Mouse (Mus musculus) MEL (cell line): ENCODE results near the gene Zdhhc16. TPM values are rescaled to one million over a fixed set of nuclear protein-coding genes. Genes with fewer than 3 reads are reported as not detected.

Experiments used
- DNase-seq: peaks from one replicate; pipeline ENCODE4 v3.0.0; 2011; ENCODE audit warnings: low read depth, low spot score
- H3K27ac ChIP-seq: 2 replicates; pipeline ENCODE4 v1.5.1; 2012; ENCODE audit warnings: low read depth, mild to moderate bottlenecking, control low read depth, low read length, moderate library complexity; ENCODE audit not compliant: control insufficient read depth
- H3K27me3 ChIP-seq, 2 experiments: fragments of 150-350 bp in 1 of 2; sonication (generic) in 1 of 2; 2 replicates each; pipeline ENCODE4 v1.6.1; 2012; ENCODE audit warnings: low read length in 2 of 2, mild to moderate bottlenecking in 2 of 2, improper control_type of control experiment in 1 of 2, moderate library complexity in 1 of 2; ENCODE audit not compliant: insufficient read depth in 2 of 2, control insufficient read depth in 1 of 2
- H3K36me3 ChIP-seq, 2 experiments: 2 replicates each; pipeline ENCODE4 v1.6.1; 2012 to 2014; ENCODE audit warnings: low read length in 2 of 2, improper control_type of control experiment in 1 of 2, inconsistent platforms in 1 of 2, mild to moderate bottlenecking in 1 of 2; ENCODE audit not compliant: insufficient read depth in 2 of 2, control insufficient read depth in 1 of 2
- H3K4me1 ChIP-seq, 2 experiments: fragments of 150-350 bp in 1 of 2; sonication (generic) in 1 of 2; 2 replicates each; pipeline ENCODE4 v1.6.1; 2012; ENCODE audit warnings: low read length in 2 of 2, improper control_type of control experiment in 1 of 2, mild to moderate bottlenecking in 1 of 2; ENCODE audit not compliant: insufficient read depth in 2 of 2, control insufficient read depth in 1 of 2
- H3K4me3 ChIP-seq, 2 experiments: fragments of 150-350 bp in 1 of 2; sonication (generic) in 1 of 2; 2 replicates each; pipeline ENCODE4 v1.5.1; 2012; ENCODE audit warnings: low read depth in 2 of 2, low read length in 2 of 2, mild to moderate bottlenecking in 2 of 2, moderate library complexity in 2 of 2, control low read depth in 1 of 2, improper control_type of control experiment in 1 of 2; ENCODE audit not compliant: control insufficient read depth in 1 of 2, insufficient read depth in 1 of 2
- H3K79me2 ChIP-seq: 2 replicates; pipeline ENCODE4 v1.6.1; 2012; ENCODE audit warnings: mild to moderate bottlenecking, low read length, moderate library complexity; ENCODE audit not compliant: control insufficient read depth, poor library complexity, insufficient read depth
- H3K9ac ChIP-seq: 2 replicates; pipeline ENCODE4 v1.6.1; 2012; ENCODE audit warnings: low read depth, mild to moderate bottlenecking, control low read depth, low read length, moderate library complexity; ENCODE audit not compliant: control insufficient read depth, poor library complexity, severe bottlenecking
- H3K9me3 ChIP-seq: fragments of 150-350 bp; sonication (generic); replicated peaks from 2 replicates; pipeline ENCODE4 v1.6.1; 2012; ENCODE audit warnings: mild to moderate bottlenecking, low read length, improper control_type of control experiment, moderate library complexity; ENCODE audit not compliant: insufficient read depth
- BHLHE40 ChIP-seq: IDR thresholded peaks from 2 replicates; pipeline ENCODE4 v1.6.1; 2012; ENCODE audit warnings: low read depth, mild to moderate bottlenecking, inconsistent platforms, low read length, improper control_type of control experiment, borderline replicate concordance
- CHD1 ChIP-seq: IDR thresholded peaks from 2 replicates; pipeline ENCODE4 v1.6.1; 2012; ENCODE audit warnings: low read depth, mild to moderate bottlenecking, inconsistent platforms, low read length, improper control_type of control experiment
- CHD2 ChIP-seq: IDR thresholded peaks from 2 replicates; pipeline ENCODE4 v1.6.1; 2011; ENCODE audit warnings: low read length, improper control_type of control experiment
- CTCF ChIP-seq, 3 experiments: IDR thresholded peaks in 2 of 3; conservative IDR thresholded peaks in 1 of 3; 2 replicates each; pipeline ENCODE4 v1.5.1; 2011 to 2012; ENCODE audit warnings: low read length in 3 of 3, low read depth in 2 of 3, mild to moderate bottlenecking in 2 of 3, improper control_type of control experiment in 1 of 3, inconsistent platforms in 1 of 3, mixed read lengths in 1 of 3, moderate library complexity in 1 of 3; ENCODE audit not compliant: control insufficient read depth in 1 of 3, insufficient read depth in 1 of 3, poor library complexity in 1 of 3, severe bottlenecking in 1 of 3
- E2F4 ChIP-seq: IDR thresholded peaks from 2 replicates; pipeline ENCODE4 v1.6.1; 2011; ENCODE audit warnings: low read depth, low read length, improper control_type of control experiment, borderline replicate concordance
- ELF1 ChIP-seq: IDR thresholded peaks from 2 replicates; pipeline ENCODE4 v1.6.1; 2014; ENCODE audit warnings: low read depth, mild to moderate bottlenecking, inconsistent platforms, low read length, improper control_type of control experiment, moderate library complexity
- EP300 ChIP-seq, 2 experiments: IDR thresholded peaks; 2 replicates each; pipeline ENCODE4 v1.6.1; 2011; ENCODE audit warnings: improper control_type of control experiment in 2 of 2, low read length in 2 of 2, low read depth in 1 of 2, mild to moderate bottlenecking in 1 of 2
- ETS1 ChIP-seq: IDR thresholded peaks from 2 replicates; pipeline ENCODE4 v1.6.1; 2012; ENCODE audit warnings: low read depth, mild to moderate bottlenecking, inconsistent platforms, low read length, improper control_type of control experiment, moderate library complexity
- GABPA ChIP-seq: IDR thresholded peaks from 2 replicates; pipeline ENCODE4 v1.6.1; 2012; ENCODE audit warnings: low read depth, mild to moderate bottlenecking, inconsistent platforms, low read length, improper control_type of control experiment, moderate library complexity
- GATA1 ChIP-seq: IDR thresholded peaks from 2 replicates; pipeline ENCODE4 v1.6.1; 2011; ENCODE audit warnings: low read depth, low read length, improper control_type of control experiment
- JUND ChIP-seq: IDR thresholded peaks from 2 replicates; pipeline ENCODE4 v1.6.1; 2011; ENCODE audit warnings: low read depth, mild to moderate bottlenecking, improper control_type of control experiment, low read length
- KAT2A ChIP-seq: conservative IDR thresholded peaks from 2 replicates; pipeline ENCODE4 v1.6.1; 2012; ENCODE audit warnings: low read depth, low read length, improper control_type of control experiment, inconsistent platforms
- MAFK ChIP-seq: IDR thresholded peaks from 2 replicates; pipeline ENCODE4 v1.6.1; 2011; ENCODE audit warnings: low read depth, mild to moderate bottlenecking, low read length, improper control_type of control experiment, borderline replicate concordance
- MAX ChIP-seq: IDR thresholded peaks from 2 replicates; pipeline ENCODE4 v1.6.1; 2011; ENCODE audit warnings: low read length, improper control_type of control experiment
- MEF2A ChIP-seq: IDR thresholded peaks from 2 replicates; pipeline ENCODE4 v1.6.1; 2014; ENCODE audit warnings: low read depth, mild to moderate bottlenecking, inconsistent platforms, low read length, improper control_type of control experiment; ENCODE audit not compliant: poor library complexity, insufficient replicate concordance, severe bottlenecking; ENCODE audit errors: extremely low read depth
- MXI1 ChIP-seq: IDR thresholded peaks from 2 replicates; pipeline ENCODE4 v1.6.1; 2011; ENCODE audit warnings: mild to moderate bottlenecking, low read depth, low read length, improper control_type of control experiment
- MYB ChIP-seq: IDR thresholded peaks from 2 replicates; pipeline ENCODE4 v1.6.1; 2011; ENCODE audit warnings: mild to moderate bottlenecking, low read depth, low read length, improper control_type of control experiment
- MYC ChIP-seq: IDR thresholded peaks from 2 replicates; pipeline ENCODE4 v1.6.1; 2011; ENCODE audit warnings: low read depth, mild to moderate bottlenecking, low read length, improper control_type of control experiment, moderate library complexity
- NELFE ChIP-seq: IDR thresholded peaks from 2 replicates; pipeline ENCODE4 v1.6.1; 2011; ENCODE audit warnings: low read depth, low read length, improper control_type of control experiment
- NRF1 ChIP-seq: IDR thresholded peaks from 2 replicates; pipeline ENCODE4 v1.6.1; 2014; ENCODE audit warnings: low read depth, mild to moderate bottlenecking, inconsistent platforms, low read length, improper control_type of control experiment, moderate library complexity; ENCODE audit not compliant: poor library complexity, insufficient read depth, severe bottlenecking
- POLR2A ChIP-seq, 2 experiments: IDR thresholded peaks; 2 replicates each; pipeline ENCODE4 v1.6.1; 2011 to 2012; ENCODE audit warnings: low read length in 2 of 2, mild to moderate bottlenecking in 2 of 2, control low read depth in 1 of 2, improper control_type of control experiment in 1 of 2, low read depth in 1 of 2, moderate library complexity in 1 of 2; ENCODE audit not compliant: control insufficient read depth in 1 of 2, insufficient read depth in 1 of 2, poor library complexity in 1 of 2
- POLR2AphosphoS2 ChIP-seq: IDR thresholded peaks from 2 replicates; pipeline ENCODE4 v1.6.1; 2011; ENCODE audit warnings: low read length, improper control_type of control experiment
- POLR2AphosphoS5 ChIP-seq: IDR thresholded peaks from 2 replicates; pipeline ENCODE4 v1.6.1; 2012; ENCODE audit warnings: low read depth, borderline replicate concordance, mild to moderate bottlenecking, inconsistent platforms, low read length, moderate library complexity, mixed read lengths
- RAD21 ChIP-seq: IDR thresholded peaks from 2 replicates; pipeline ENCODE4 v1.6.1; 2011; ENCODE audit warnings: mild to moderate bottlenecking, low read depth, low read length, improper control_type of control experiment
- RCOR1 ChIP-seq: IDR thresholded peaks from 2 replicates; pipeline ENCODE4 v1.6.1; 2012; ENCODE audit warnings: low read depth, mild to moderate bottlenecking, inconsistent platforms, low read length, improper control_type of control experiment
- SIN3A ChIP-seq: IDR thresholded peaks from 2 replicates; pipeline ENCODE4 v1.6.1; 2012; ENCODE audit warnings: low read length, improper control_type of control experiment, inconsistent platforms
- SMC3 ChIP-seq: IDR thresholded peaks from 2 replicates; pipeline ENCODE4 v1.6.1; 2011; ENCODE audit warnings: low read depth, low read length, improper control_type of control experiment
- TAL1 ChIP-seq: IDR thresholded peaks from 2 replicates; pipeline ENCODE4 v1.6.1; 2012; ENCODE audit warnings: mild to moderate bottlenecking, inconsistent platforms, low read length, moderate library complexity, mixed read lengths
- UBTF ChIP-seq: IDR thresholded peaks from 2 replicates; pipeline ENCODE4 v1.6.1; 2012; ENCODE audit warnings: low read depth, mild to moderate bottlenecking, inconsistent platforms, low read length, improper control_type of control experiment, moderate library complexity, borderline replicate concordance; ENCODE audit not compliant: insufficient read depth
- USF1 ChIP-seq: IDR thresholded peaks from 2 replicates; pipeline ENCODE4 v1.6.1; 2014; ENCODE audit warnings: low read depth, mild to moderate bottlenecking, inconsistent platforms, low read length, improper control_type of control experiment, moderate library complexity
- USF2 ChIP-seq, 2 experiments: IDR thresholded peaks; 2 replicates each; pipeline ENCODE4 v1.6.1; 2011 to 2012; ENCODE audit warnings: improper control_type of control experiment in 2 of 2, low read length in 2 of 2, borderline replicate concordance in 1 of 2, inconsistent platforms in 1 of 2, low read depth in 1 of 2, mild to moderate bottlenecking in 1 of 2; ENCODE audit not compliant: insufficient read depth in 1 of 2
- ZC3H11A ChIP-seq: IDR thresholded peaks from 2 replicates; pipeline ENCODE4 v1.6.1; 2012; ENCODE audit warnings: low read depth, mild to moderate bottlenecking, inconsistent platforms, low read length, improper control_type of control experiment
- ZKSCAN1 ChIP-seq: IDR thresholded peaks from 2 replicates; pipeline ENCODE4 v1.6.1; 2012; ENCODE audit warnings: low read depth, mild to moderate bottlenecking, inconsistent platforms, low read length, improper control_type of control experiment, moderate library complexity
- ZMIZ1 ChIP-seq: IDR thresholded peaks from 2 replicates; pipeline ENCODE4 v1.6.1; 2012; ENCODE audit warnings: low read depth, mild to moderate bottlenecking, inconsistent platforms, low read length, improper control_type of control experiment, moderate library complexity
- ZNF384 ChIP-seq: IDR thresholded peaks from 2 replicates; pipeline ENCODE4 v1.6.1; 2012; ENCODE audit warnings: low read depth, mild to moderate bottlenecking, inconsistent platforms, low read length, improper control_type of control experiment
- polyA plus RNA-seq, 2 experiments: library from polyadenylated mRNA; stranded (reverse) in 1 of 2; unstranded in 1 of 2; fragments of >175 nt in 1 of 2; fragments of >200 nt in 1 of 2; gene quantifications; 2 replicates each; pipeline versions ENCODE4 v1.2.1 to v1.2.4; 2012; ENCODE audit warnings: low replicate concordance in 2 of 2, low read depth in 1 of 2; ENCODE audit not compliant: insufficient read length in 2 of 2, insufficient read depth in 1 of 2, missing spikeins in 1 of 2
- total RNA-seq: library from RNA; depleted of rRNA; stranded (reverse); fragments of 300-350 nt; gene quantifications from 2 replicates; pipeline ENCODE4 v1.2.3, GENCODE M21; 2012

Zdhhc16 gene
- total and polyA plus RNA-seq, 3 experiments: 99.2 to 128 TPM; not detected in 1

GRCm38 (mm10) chr19:41911178-41912073 lies 21.9 kb upstream of the Zdhhc16 start, which contains the start of gene Pgam1:
Gene Pgam1, plus strand, starts transcription at chr19:41911923.
- peak within 1 kb of the TSS; percentile 88 for H3K27ac ChIP-seq
- peak within 1 kb of the TSS; percentile 81 for H3K9ac ChIP-seq
- no peaks in the 10 kb centered on the region for H3K9me3 ChIP-seq
- no peaks in the 10 kb centered on the region for H3K27me3 ChIP-seq
- peaks cover 18 to 41% of the 10 kb centered on the region in 2 experiments for H3K36me3 ChIP-seq
- H3K4me3 ChIP-seq: peak within 1 kb of the TSS; percentile 80 to 85
- peaks cover 14 to 35% of the 10 kb centered on the region in 2 experiments for H3K4me1 ChIP-seq
- peaks cover 33% of the 10 kb centered on the region for H3K79me2 ChIP-seq
- DNase-seq: peak; percentile 100
- no peak for TF ChIP-seq CTCF (IDR thresholded peaks at IDR 0.05 in 2 of 3, conservative IDR thresholded peaks at IDR 0.05 in 1 of 3; ENCODE audit: control insufficient read depth in 1 of 3, insufficient read depth in 1 of 3, low read depth in 2 of 3, low read length in 3 of 3, poor library complexity in 1 of 3, severe bottlenecking in 1 of 3)
- TF ChIP-seq ZNF384: peak; percentile 93
- no peak for TF ChIP-seq CHD2
- no peak for TF ChIP-seq MAFK
- TF ChIP-seq MYC: peak; percentile 93
- TF ChIP-seq ELF1: peak; percentile 79
- TF ChIP-seq MXI1: peak; percentile 94
- TF ChIP-seq ZC3H11A: no peak
- TF ChIP-seq RAD21: no peak
- peak; percentile 71 for TF ChIP-seq USF1
- TF ChIP-seq UBTF: no peak
- TF ChIP-seq ZMIZ1: 0 out of 2 replicates have a peak, but pooled peaks have one; percentile 50
- peak in 1 of 2 experiments; percentile 12; a peak in 1 of 4 replicates for TF ChIP-seq EP300 (IDR thresholded peaks at IDR 0.05; ENCODE audit: low read depth in 1 of 2, low read length in 2 of 2)
- TF ChIP-seq JUND: no peak
- TF ChIP-seq KAT2A: no peak; the same call in 1 of the 2 replicates
- TF ChIP-seq POLR2A (IDR thresholded peaks at IDR 0.05; ENCODE audit: control insufficient read depth in 1 of 2, insufficient read depth in 1 of 2, low read depth in 1 of 2, low read length in 2 of 2, poor library complexity in 1 of 2): peak; percentile 81 to 97
- no peak for TF ChIP-seq GATA1
- no peak for TF ChIP-seq MEF2A
- TF ChIP-seq POLR2AphosphoS5: 0 out of 2 replicates have a peak, but pooled peaks have one; percentile 16
- peak; percentile 45; the same call in 1 of the 2 replicates for TF ChIP-seq RCOR1
- no peak for TF ChIP-seq CHD1
- TF ChIP-seq GABPA: no peak
- peak; percentile 87 for TF ChIP-seq NELFE
- no peak for TF ChIP-seq USF2 (IDR thresholded peaks at IDR 0.05; ENCODE audit: borderline replicate concordance in 1 of 2, insufficient read depth in 1 of 2, low read depth in 1 of 2, low read length in 2 of 2)
- TF ChIP-seq POLR2AphosphoS2: peak; percentile 94
- no peak for TF ChIP-seq SMC3
- TF ChIP-seq BHLHE40: no peak
- no peak for TF ChIP-seq TAL1
- no peak for TF ChIP-seq E2F4
- TF ChIP-seq ETS1: peak; percentile 23; the same call in 1 of the 2 replicates
- TF ChIP-seq SIN3A: peak; percentile 72
- TF ChIP-seq MYB: no peak
- no peak for TF ChIP-seq ZKSCAN1
- TF ChIP-seq MAX: peak; percentile 95
- TF ChIP-seq NRF1: peak; percentile 87
